Mouse (Mus musculus): ENCODE measurements around the gene Cyp2g1. TPM values are rescaled to one million over a fixed set of nuclear protein-coding genes. Genes with fewer than 3 reads are reported as not detected.
"Not testable (repeated sequence)": the region's sequence is repeated elsewhere in the genome, so short reads cannot be mapped to it uniquely, and the experiment has no call there.

The Cyp2g1 gene
- total and polyA plus RNA-seq, 2 experiments from 2014 or later: not detected

GRCm38 (mm10) chr7:26800104-26800503 lies 8.6 kb upstream of the Cyp2g1 start:
- no peak overlapping the region for H3K27ac ChIP-seq (ENCODE audit: low read depth, low read length)
- no peaks in the 10 kb centered on the region for H3K9me3 ChIP-seq (ENCODE audit: low read length)
- no peak overlapping the region for H3K4me3 ChIP-seq (ENCODE audit: low read depth, low read length)
- ATAC-seq: no peak
- H3K27me3 ChIP-seq (ENCODE audit: insufficient read depth, low read length): no peaks in the 10 kb centered on the region
- no peak overlapping the region for H3K4me2 ChIP-seq (ENCODE audit: low read depth)
- DNase-seq: no peak
- no peak overlapping the region for H3K9ac ChIP-seq
- TF ChIP-seq CTCF (IDR thresholded peaks at IDR 0.05; ENCODE audit: low read depth): no peak
- H3K36me3 ChIP-seq (ENCODE audit: insufficient read depth): no peaks in the 10 kb centered on the region
- no peaks in the 10 kb centered on the region for H3K4me1 ChIP-seq (ENCODE audit: insufficient read depth)

- no peaks in the 10 kb centered on the region for H3K4me1 ChIP-seq (ENCODE audit: insufficient read depth)
- WGBS: 92% methylated on average over 1 of the region's 1 CpGs
- no peaks in the 10 kb centered on the region for H3K36me3 ChIP-seq (ENCODE audit: insufficient read depth)
- no peak overlapping the region for H3K4me2 ChIP-seq (ENCODE audit: low read depth)
- DNase-seq (no peak), ATAC-seq (no peak)
- H3K9ac ChIP-seq: no peak overlapping the region
- peaks cover 1% of the 10 kb centered on the region; the same call in 1 of the 2 replicates for H3K9me3 ChIP-seq (ENCODE audit: low read length)
- no peak for TF ChIP-seq CTCF (IDR thresholded peaks at IDR 0.05; ENCODE audit: low read depth)
- H3K27ac ChIP-seq (ENCODE audit: low read depth, low read length): no peak overlapping the region
- no peaks in the 10 kb centered on the region for H3K27me3 ChIP-seq (ENCODE audit: insufficient read depth, low read length)
- no peak overlapping the region for H3K4me3 ChIP-seq (ENCODE audit: low read depth, low read length)
Measured at GRCm38 (mm10) chr7:26800996-26801395, 7.7 kb upstream of the Cyp2g1 start.

DNA sequence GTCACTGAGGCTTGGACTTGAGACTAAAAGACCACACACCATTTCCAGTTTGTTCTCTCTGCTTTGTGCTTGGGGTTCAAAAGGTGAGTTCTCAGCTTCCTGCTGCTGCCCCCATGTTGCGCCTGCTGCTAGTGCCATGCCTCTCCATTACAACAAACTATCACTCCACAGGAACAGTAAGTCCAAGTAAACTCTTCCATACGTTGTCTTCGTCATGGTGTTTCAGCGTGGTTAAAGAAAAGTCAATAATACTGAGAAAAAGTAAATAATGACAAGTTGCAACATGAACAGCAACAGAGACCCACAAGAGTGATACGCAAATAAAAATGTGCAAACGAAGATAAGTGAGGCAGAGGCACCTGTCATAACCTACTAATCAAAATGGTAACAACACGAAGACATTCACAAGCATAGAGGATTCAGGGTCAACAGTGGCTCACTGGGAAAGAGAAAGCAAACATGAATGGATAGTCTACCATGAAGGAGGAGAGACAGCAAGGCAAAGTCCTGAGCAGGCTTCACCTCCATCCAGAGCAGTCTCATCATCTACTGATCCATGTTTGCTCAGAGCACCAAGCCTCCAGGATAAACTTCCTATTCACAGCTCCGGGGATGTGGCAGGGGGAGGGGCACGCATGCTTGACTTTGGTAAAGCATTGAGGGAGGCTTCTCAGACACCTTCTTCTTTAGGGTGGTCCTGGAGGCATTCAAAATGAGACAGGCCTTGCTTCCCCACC lies 23.0 kb downstream of the Cyp2g1 start:
- not testable (repeated sequence) for H3K9ac ChIP-seq; ATAC-seq; H3K27ac ChIP-seq (ENCODE audit: low read depth, low read length); DNase-seq; H3K4me1 ChIP-seq (ENCODE audit: insufficient read depth); H3K36me3 ChIP-seq (ENCODE audit: insufficient read depth); H3K4me3 ChIP-seq (ENCODE audit: low read depth, low read length); H3K9me3 ChIP-seq (ENCODE audit: low read length); H3K4me2 ChIP-seq (ENCODE audit: low read depth); H3K27me3 ChIP-seq (ENCODE audit: insufficient read depth, low read length)
- 85% methylated on average over 9 of the region's 9 CpGs for WGBS

GRCm38 (mm10) chr7:26832668-26833067 lies 24.0 kb downstream of the Cyp2g1 start:
- not testable (repeated sequence) for DNase-seq; H3K4me1 ChIP-seq (ENCODE audit: insufficient read depth); H3K27me3 ChIP-seq (ENCODE audit: insufficient read depth, low read length); H3K9ac ChIP-seq; H3K36me3 ChIP-seq (ENCODE audit: insufficient read depth); H3K4me3 ChIP-seq (ENCODE audit: low read depth, low read length); ATAC-seq; H3K27ac ChIP-seq (ENCODE audit: low read depth, low read length); H3K9me3 ChIP-seq (ENCODE audit: low read length); H3K4me2 ChIP-seq (ENCODE audit: low read depth)
- WGBS: 72% methylated on average over 7 of the region's 7 CpGs

DNA sequence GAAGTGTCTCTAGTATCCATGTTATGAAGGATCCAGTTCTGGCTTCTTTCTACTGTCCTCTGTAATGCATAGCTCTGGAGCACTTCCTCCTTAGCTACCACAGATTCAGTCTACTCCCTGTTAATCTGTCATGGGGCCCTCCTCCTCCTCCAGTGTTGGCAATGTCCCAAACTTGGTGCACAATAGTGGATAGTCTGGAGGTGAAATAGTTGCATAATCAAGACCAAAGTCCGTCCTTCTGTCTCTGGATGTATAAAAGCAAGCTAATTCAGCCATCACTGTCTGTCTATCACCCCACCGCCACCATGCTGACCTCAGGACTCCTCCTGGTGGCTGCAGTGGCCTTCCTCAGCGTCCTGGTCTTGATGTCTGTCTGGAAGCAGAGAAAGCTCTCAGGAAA lies 26.4 kb downstream of the Cyp2g1 start, which contains the start of gene Cyp2a5:
TSS of gene Cyp2a5 (plus strand) at position 247 of the 400 bp plus-strand sequence.
- not testable (repeated sequence) for H3K4me2 ChIP-seq (ENCODE audit: low read depth); DNase-seq
- WGBS: 68% methylated on average over 3 of the region's 3 CpGs

GRCm38 (mm10) chr7:26843400-26843799 lies 34.7 kb downstream of the Cyp2g1 start:
- not testable (repeated sequence) for ATAC-seq; H3K36me3 ChIP-seq (ENCODE audit: insufficient read depth); H3K27ac ChIP-seq (ENCODE audit: low read depth, low read length); H3K4me1 ChIP-seq (ENCODE audit: insufficient read depth); H3K4me2 ChIP-seq (ENCODE audit: low read depth); H3K9me3 ChIP-seq (ENCODE audit: low read length); DNase-seq; H3K9ac ChIP-seq; H3K4me3 ChIP-seq (ENCODE audit: low read depth, low read length); H3K27me3 ChIP-seq (ENCODE audit: insufficient read depth, low read length)
- 80% methylated on average over 2 of the region's 2 CpGs for WGBS

More for the DNA sequence above, 26.4 kb downstream of the Cyp2g1 start, which contains the start of gene Cyp2a5:
- not testable (repeated sequence) for H3K9ac ChIP-seq; H3K27ac ChIP-seq (ENCODE audit: low read depth, low read length); H3K36me3 ChIP-seq (ENCODE audit: insufficient read depth); H3K4me3 ChIP-seq (ENCODE audit: low read depth, low read length); H3K9me3 ChIP-seq (ENCODE audit: low read length); ATAC-seq; H3K4me1 ChIP-seq (ENCODE audit: insufficient read depth); H3K27me3 ChIP-seq (ENCODE audit: insufficient read depth, low read length)

GRCm38 (mm10) chr7:26850063-26850462 lies 41.4 kb downstream of the Cyp2g1 start:
- ATAC-seq; H3K4me2 ChIP-seq (ENCODE audit: low read depth): not testable (repeated sequence)

More at GRCm38 (mm10) chr7:26850063-26850462, 41.4 kb downstream of the Cyp2g1 start:
- not testable (repeated sequence) for H3K27ac ChIP-seq (ENCODE audit: low read depth, low read length); H3K36me3 ChIP-seq (ENCODE audit: insufficient read depth); H3K4me1 ChIP-seq (ENCODE audit: insufficient read depth); DNase-seq; H3K27me3 ChIP-seq (ENCODE audit: insufficient read depth, low read length); H3K9me3 ChIP-seq (ENCODE audit: low read length); H3K9ac ChIP-seq; H3K4me3 ChIP-seq (ENCODE audit: low read depth, low read length)

Other genes with a start within 250 kb of the Cyp2g1 start
- not detected in 2 replicates for gene Vmn1r185, start 190.4 kb upstream of the Cyp2g1 start, total RNA-seq (2014; rRNA removed)
- not detected in 2 replicates for gene Vmn1r185, start 190.4 kb upstream of the Cyp2g1 start, polyA plus RNA-seq (2015; fragmentation: Nextera tagmentation; extraction: Ambion mirVana)
- gene Cyp2b23, start 122.5 kb upstream of the Cyp2g1 start, total RNA-seq (2014; rRNA removed): not detected in 2 replicates
- gene Cyp2b23, start 122.5 kb upstream of the Cyp2g1 start, polyA plus RNA-seq (2015; fragmentation: Nextera tagmentation; extraction: Ambion mirVana): not detected in 2 replicates
- gene Cyp2b19, start 51.8 kb upstream of the Cyp2g1 start, total RNA-seq (2014; rRNA removed): not detected in 2 replicates
- gene Cyp2b19, start 51.8 kb upstream of the Cyp2g1 start, polyA plus RNA-seq (2015; fragmentation: Nextera tagmentation; extraction: Ambion mirVana): 0.23 and 0.34 TPM in 2 replicates
- gene Cyp2a5, start 26.4 kb downstream of the Cyp2g1 start, total RNA-seq (2014; rRNA removed): 1.4 and 4.1 TPM in 2 replicates
- gene Cyp2a5, start 26.4 kb downstream of the Cyp2g1 start, polyA plus RNA-seq (2015; fragmentation: Nextera tagmentation; extraction: Ambion mirVana): 0.34 and 0.89 TPM in 2 replicates
- not detected in 2 replicates for gene Cyp2a22, start 130.5 kb downstream of the Cyp2g1 start, total RNA-seq (2014; rRNA removed)
- gene Cyp2a22, start 130.5 kb downstream of the Cyp2g1 start, polyA plus RNA-seq (2015; fragmentation: Nextera tagmentation; extraction: Ambion mirVana): not detected in 2 replicates
- gene Cyp2a12, start 220.2 kb downstream of the Cyp2g1 start, total RNA-seq (2014; rRNA removed): not detected in 2 replicates
- gene Cyp2a12, start 220.2 kb downstream of the Cyp2g1 start, polyA plus RNA-seq (2015; fragmentation: Nextera tagmentation; extraction: Ambion mirVana): not detected in 2 replicates

Data from forebrain, postnatal 0 days (tissue).